Mouse (Mus musculus) spleen, adult 2 months (tissue): ENCODE measurements around the gene Ift43.

Source experiments
- CTCF ChIP-seq: fragments of 200-500 bp; IDR thresholded peaks from 2 replicates; pipeline ENCODE4 v1.5.1; 2011; ENCODE audit warnings: mild to moderate bottlenecking, inconsistent platforms; ENCODE audit not compliant: insufficient read depth, insufficient read length, insufficient replicate concordance; ENCODE audit errors: extremely low read depth
- POLR2A ChIP-seq: fragments of 200-500 bp; IDR thresholded peaks from 2 replicates; pipeline ENCODE4 v1.6.1; 2011; ENCODE audit warnings: low read depth, low read length, inconsistent platforms

GRCm38 (mm10) chr12:86091601-86092132 is 9.3 kb downstream of the Ift43 start:
- TF ChIP-seq POLR2A (no peak), CTCF (no peak)
